Mouse (Mus musculus) kidney, embryonic 14.5 days (tissue): ENCODE measurements around the gene Dalrd3. TPM values are rescaled to one million over a fixed set of nuclear protein-coding genes. Genes with fewer than 3 reads are reported as not detected.

Experiments used
- ATAC-seq: fragments of 200-750 bp; cut with Nextera tagmentation; 2 replicates; pipeline ENCODE4 v1.8.0; 2017; ENCODE audit warnings: moderate number of reproducible peaks, mild to moderate bottlenecking, moderate TSS enrichment, moderate library complexity; ENCODE audit not compliant: low FRiP score, low TSS enrichment
- H3K27ac ChIP-seq: fragments of 300-500 bp; sonication (generic); 2 replicates; pipeline ENCODE4 v1.5.1; 2014; ENCODE audit warnings: low read depth, mild to moderate bottlenecking, low read length, moderate library complexity, mixed read lengths
- H3K27me3 ChIP-seq: fragments of 300-500 bp; sonication (generic); 2 replicates; pipeline ENCODE4 v1.6.1; 2014; ENCODE audit warnings: mild to moderate bottlenecking, low read length; ENCODE audit not compliant: control insufficient read depth, insufficient read depth
- H3K36me3 ChIP-seq: fragments of 300-500 bp; sonication (generic); 2 replicates; pipeline ENCODE4 v1.6.1; 2014; ENCODE audit warnings: low read length, mixed read lengths; ENCODE audit not compliant: control insufficient read depth, insufficient read depth
- H3K4me1 ChIP-seq: fragments of 300-500 bp; sonication (generic); 2 replicates; pipeline ENCODE4 v1.6.1; 2014; ENCODE audit warnings: low read length, mixed read lengths; ENCODE audit not compliant: control insufficient read depth, insufficient read depth
- H3K4me2 ChIP-seq: fragments of 300-500 bp; sonication (generic); replicated peaks from 2 replicates; pipeline ENCODE4 v1.6.1; 2014; ENCODE audit warnings: low read depth, mild to moderate bottlenecking, low read length
- H3K4me3 ChIP-seq: fragments of 300-500 bp; sonication (generic); 2 replicates; pipeline ENCODE4 v1.5.1; 2014; ENCODE audit warnings: mild to moderate bottlenecking, low read length
- H3K9ac ChIP-seq: fragments of 300-500 bp; sonication (generic); 2 replicates; pipeline ENCODE4 v1.6.1; 2014; ENCODE audit warnings: low read depth, mild to moderate bottlenecking, low read length, moderate library complexity
- H3K9me3 ChIP-seq: fragments of 300-500 bp; sonication (generic); 2 replicates; pipeline ENCODE4 v1.6.1; 2016; ENCODE audit warnings: low read length; ENCODE audit not compliant: control insufficient read depth
- WGBS: fragments of 180-500 bp; shearing (Covaris S2); extraction: QIAGEN DNeasy Blood & Tissue Kit; methylation state at CpG from one replicate; pipeline ENCODE4 v1.1.7; 2014; 5-methylcytosine and 5-hydroxymethylcytosine counted together
- polyA plus RNA-seq: library from polyadenylated mRNA; unstranded; fragments of >200 nt; fragmentation: Nextera tagmentation; extraction: Ambion mirVana; gene quantifications from 2 replicates; pipeline ENCODE4 v1.2.1, GENCODE M21; 2014

The Dalrd3 gene
- polyA plus RNA-seq, 1 experiment from 2014 or later = 159 TPM

DNA sequence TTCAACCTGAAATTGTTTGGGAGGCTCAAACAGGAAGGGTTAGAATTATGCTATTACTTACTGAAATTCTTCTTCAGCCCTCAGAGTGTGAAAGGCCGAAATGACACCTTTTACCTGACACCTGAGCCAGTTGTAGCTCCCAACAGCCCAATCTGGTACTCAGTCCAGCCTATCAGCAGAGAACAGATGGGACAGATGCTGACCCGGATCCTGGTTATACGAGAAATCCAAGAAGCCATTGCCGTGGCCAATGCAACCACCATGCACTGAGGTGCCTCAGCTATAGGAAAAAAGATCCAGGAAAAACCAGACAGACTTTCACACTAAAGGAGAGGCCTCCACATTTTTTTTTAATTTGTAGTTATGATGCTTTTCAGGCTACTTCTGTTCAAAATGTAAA lies 10.5 kb upstream of the Dalrd3 start:
- Histone ChIP-seq H3K4me2 (no peak overlapping the region), H3K4me1 (peaks cover 7% of the 10 kb centered on the region; the same call in 1 of the 2 replicates), H3K4me3 (no peak overlapping the region), H3K27ac (no peak overlapping the region), H3K9me3 (no peaks in the 10 kb centered on the region), H3K36me3 (peaks cover 76% of the 10 kb centered on the region), H3K9ac (no peak overlapping the region), H3K27me3 (no peaks in the 10 kb centered on the region)
- WGBS = 87% methylated on average over 4 of the region's 4 CpGs
- ATAC-seq = no peak

DNA sequence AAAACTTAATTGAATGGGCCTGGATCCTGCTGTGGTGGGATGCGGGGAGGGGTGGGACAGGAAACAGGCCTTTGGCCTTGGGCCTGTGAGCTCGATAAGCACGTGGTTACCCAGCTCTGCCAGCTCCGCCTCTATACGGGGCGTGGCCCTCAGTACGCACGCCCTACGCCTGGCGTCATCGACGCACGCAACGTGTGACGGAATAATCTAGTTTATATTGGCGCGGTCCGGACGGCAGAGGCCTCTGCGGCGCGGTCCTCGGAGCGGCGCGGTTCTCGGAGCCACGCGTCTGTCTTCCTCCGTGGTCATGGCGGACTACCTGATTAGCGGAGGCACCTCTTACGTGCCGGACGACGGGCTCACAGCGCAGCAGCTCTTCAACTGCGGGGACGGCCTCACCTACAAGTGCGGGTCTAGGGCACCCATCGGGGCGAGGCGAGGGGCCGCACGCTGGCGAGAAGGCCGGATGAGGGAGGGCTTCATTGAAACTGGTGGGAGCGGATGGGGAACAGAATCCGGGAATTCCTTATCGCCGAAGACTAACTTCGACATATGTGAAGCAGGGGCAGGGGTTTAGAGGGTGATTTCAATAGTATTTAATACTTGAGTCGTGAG lies 9.4 kb upstream of the Dalrd3 start, which contains the start of gene Impdh2:
Gene Impdh2 (plus strand): TSS at position 60 of the 615 bp plus-strand sequence.
- Histone ChIP-seq H3K9ac (peak within 1 kb of the TSS; percentile 76), H3K4me2 (peak within 1 kb of the TSS; percentile 84), H3K27ac (peak within 1 kb of the TSS; percentile 67), H3K4me1 (peaks cover 7% of the 10 kb centered on the region; the same call in 1 of the 2 replicates), H3K4me3 (peak within 1 kb of the TSS; percentile 67), H3K36me3 (peaks cover 76% of the 10 kb centered on the region), H3K9me3 (no peaks in the 10 kb centered on the region), H3K27me3 (no peaks in the 10 kb centered on the region)
- ATAC-seq = peak; percentile 98
- WGBS = under 1% methylated on average over 47 of the region's 53 CpGs

DNA sequence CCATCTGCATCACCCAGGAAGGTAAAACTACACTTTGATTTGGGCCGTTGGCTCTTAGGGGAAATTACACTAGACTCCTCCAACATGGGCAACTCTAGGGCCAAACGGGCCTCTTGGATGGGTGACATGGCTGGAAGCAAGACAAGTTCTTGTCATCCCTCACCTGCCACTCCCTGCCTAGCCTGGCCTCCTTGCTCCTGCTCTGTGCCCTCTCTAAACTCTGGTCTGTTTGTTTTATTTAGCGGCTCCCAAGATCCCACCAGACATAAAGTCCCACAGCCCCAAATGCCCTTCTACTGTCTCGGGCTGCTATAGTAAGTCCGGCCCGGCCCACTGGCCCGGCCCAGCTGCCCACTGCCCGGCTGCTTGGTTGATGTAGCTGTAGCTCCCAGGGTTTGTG lies 6.0 kb upstream of the Dalrd3 start:
- no peak for ATAC-seq
- H3K9me3 ChIP-seq = no peaks in the 10 kb centered on the region
- H3K9ac ChIP-seq = no peak overlapping the region
- H3K4me3 ChIP-seq = no peak overlapping the region
- peaks cover 55% of the 10 kb centered on the region for H3K36me3 ChIP-seq
- H3K4me2 ChIP-seq = no peak overlapping the region
- H3K27ac ChIP-seq = no peak overlapping the region
- H3K4me1 ChIP-seq = peaks cover 21% of the 10 kb centered on the region
- WGBS = 88% methylated on average over 8 of the region's 8 CpGs
- H3K27me3 ChIP-seq = no peaks in the 10 kb centered on the region

DNA sequence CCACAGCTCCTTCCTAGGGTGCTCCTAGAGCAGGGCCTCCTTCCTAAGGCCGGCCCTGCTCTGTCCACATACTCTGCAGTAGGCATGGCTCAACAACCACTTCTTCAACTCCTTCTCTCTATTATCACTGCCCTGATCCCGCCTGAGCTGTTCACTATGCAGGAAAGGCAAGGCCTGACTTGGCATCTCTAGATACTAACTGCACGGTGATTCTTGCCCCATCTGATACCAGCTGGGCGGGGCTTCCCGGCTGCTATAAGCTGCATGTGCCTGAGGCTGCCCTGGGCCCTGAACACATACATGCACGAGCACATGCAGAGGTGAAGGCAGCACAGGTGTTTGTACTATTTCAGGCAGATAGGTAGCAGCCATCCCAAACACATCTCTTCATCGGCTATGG lies 5.6 kb upstream of the Dalrd3 start:
- Histone ChIP-seq H3K4me3 (no peak overlapping the region), H3K36me3 (peaks cover 50% of the 10 kb centered on the region)
- WGBS = 89% methylated on average over 7 of the region's 7 CpGs

DNA sequence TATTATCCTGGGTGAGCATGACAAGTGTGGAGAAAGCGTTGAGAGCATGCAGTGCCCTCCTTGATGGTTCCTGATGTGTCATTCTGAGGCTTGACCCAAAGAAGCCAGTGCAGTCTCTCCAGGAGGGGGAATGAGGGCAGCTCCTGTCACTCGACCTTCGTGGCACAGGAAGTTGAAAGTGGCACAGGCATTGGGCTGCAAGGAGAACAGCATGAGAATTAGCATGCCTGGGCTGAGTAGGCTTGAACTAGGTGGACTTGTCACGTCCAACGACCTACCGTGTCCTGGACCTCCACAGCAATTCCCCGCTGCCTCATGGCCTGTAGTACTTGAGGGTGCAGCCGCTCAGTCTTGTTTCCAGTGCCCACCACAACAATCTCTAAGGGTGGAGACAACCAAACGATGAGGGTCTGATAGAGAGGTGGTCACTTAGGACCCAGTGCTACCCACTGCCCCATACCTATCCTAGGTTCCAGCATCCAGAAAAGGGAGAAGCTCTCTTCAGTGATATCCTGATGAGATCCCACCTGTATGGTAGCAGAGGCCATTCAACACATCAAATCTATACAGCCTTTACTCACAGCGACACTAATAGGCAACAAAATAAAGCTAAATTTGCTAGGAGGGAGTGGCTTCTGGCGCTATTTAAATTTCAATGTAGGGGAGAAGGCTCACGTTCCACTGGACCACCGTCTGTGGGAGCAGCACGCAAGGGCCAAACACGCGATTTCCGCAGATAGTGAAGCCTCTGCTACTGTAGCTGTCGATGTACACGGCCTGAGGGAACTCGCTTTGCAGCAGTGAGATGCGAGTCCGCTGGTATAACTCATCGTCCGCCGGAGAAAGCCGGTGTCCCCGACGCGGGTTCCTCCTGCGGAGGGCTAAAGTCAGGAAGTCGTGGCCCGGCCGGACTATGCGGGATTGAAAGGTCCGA lies 3.5 kb upstream of the Dalrd3 start:
- Histone ChIP-seq H3K4me1 (peaks cover 28% of the 10 kb centered on the region), H3K4me2 (peak overlapping the region; percentile 100), H3K9ac (peak overlapping the region; percentile 78), H3K9me3 (no peaks in the 10 kb centered on the region), H3K27ac (peak overlapping the region; percentile 95), H3K4me3 (peak overlapping the region; percentile 81), H3K36me3 (peaks cover 50% of the 10 kb centered on the region), H3K27me3 (no peaks in the 10 kb centered on the region)
- ATAC-seq = no peak
- WGBS = 12% methylated on average over 35 of the region's 35 CpGs

More for the DNA sequence above, 5.6 kb upstream of the Dalrd3 start:
- Histone ChIP-seq H3K4me2 (no peak overlapping the region), H3K27ac (no peak overlapping the region), H3K4me1 (peaks cover 23% of the 10 kb centered on the region), H3K9ac (no peak overlapping the region), H3K27me3 (no peaks in the 10 kb centered on the region), H3K9me3 (no peaks in the 10 kb centered on the region)
- no peak for ATAC-seq

DNA sequence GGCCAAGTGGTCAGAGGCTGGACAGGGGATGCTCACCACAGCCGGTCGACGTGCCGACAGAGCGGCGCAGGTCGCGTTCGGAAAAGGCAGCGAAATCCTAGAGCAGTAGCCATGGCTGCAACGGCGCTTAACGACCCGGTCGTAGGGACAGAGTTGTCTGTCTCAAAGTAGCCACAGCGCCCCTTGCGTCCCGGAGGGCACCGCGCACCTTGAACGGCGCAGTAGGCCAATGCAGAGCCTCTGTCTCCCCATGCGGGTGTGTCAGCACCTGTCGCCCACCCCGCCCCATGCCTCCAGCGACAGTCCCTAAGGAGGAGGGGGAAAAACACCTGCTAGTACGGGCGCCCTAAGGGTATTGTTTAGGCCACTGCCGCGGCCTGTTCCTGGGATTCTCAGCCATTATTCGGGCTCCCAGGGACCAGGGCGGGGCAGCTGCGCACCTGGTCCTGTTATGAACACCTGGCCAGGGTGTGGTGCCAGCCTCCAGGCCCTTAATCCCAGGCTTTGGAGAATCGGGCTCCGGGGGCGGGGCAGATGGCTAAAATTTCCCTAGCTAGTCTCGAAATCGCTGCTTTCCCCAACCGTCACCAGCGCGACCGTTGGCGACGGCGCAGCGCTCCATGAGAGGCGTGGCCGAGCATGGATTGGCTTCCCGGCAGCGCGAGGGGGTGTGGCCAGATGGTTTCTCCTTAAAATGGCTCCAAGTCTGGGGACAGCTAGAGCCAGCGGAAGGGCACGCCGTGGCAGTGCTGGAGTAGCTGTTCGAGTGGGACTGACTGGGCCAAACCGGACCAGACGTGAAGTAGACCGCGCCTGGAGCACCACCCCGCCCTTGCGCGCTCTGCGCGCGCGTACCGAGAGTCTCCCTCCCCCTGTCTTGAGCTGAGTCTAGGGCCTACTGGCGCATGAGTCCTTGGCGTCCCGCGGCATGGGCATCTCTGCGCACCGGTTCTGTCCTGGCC lies 2.6 kb upstream of the Dalrd3 start, which contains the start of gene Ndufaf3:
Gene Ndufaf3 (minus strand): TSS at position 620 of the 962 bp plus-strand sequence.
- WGBS = under 1% methylated on average over 73 of the region's 73 CpGs

DNA sequence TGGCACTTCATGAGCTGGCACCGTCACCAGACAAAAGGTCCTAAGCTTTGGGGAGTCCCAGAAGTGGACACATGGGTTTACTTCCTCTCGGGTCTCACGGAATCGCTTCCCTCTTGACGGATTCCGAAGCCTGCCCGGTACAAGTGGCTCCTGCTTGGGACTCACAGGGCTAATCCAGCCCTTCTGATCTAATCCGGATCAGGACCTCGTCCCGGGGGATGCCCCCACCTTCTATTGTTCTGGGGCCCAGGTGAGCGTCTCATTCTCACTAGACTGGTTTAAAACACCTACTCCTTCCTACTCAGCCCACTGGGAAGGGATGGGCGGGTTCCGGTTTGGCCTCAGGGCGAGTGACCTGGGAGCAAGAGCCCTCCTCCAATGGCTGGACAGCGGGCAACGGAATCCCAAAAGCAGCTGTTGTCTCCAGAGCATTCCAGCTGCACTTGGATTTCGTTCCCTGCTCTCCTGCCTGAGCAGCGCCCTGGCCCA lies 1.7 kb upstream of the Dalrd3 start:
- no peak for ATAC-seq
- no peaks in the 10 kb centered on the region for H3K9me3 ChIP-seq
- peaks cover 53% of the 10 kb centered on the region for H3K36me3 ChIP-seq
- 5% methylated on average over 18 of the region's 18 CpGs for WGBS
- H3K27me3 ChIP-seq = no peaks in the 10 kb centered on the region
- peaks cover 21% of the 10 kb centered on the region for H3K4me1 ChIP-seq
- peak overlapping the region; percentile 78 for H3K9ac ChIP-seq
- H3K4me2 ChIP-seq = peak overlapping the region; percentile 100
- H3K27ac ChIP-seq = peak overlapping the region; percentile 95
- peak overlapping the region; percentile 81 for H3K4me3 ChIP-seq

More for the DNA sequence above, 2.6 kb upstream of the Dalrd3 start, which contains the start of gene Ndufaf3:
- H3K9ac ChIP-seq = peak within 1 kb of the TSS; percentile 78
- H3K27me3 ChIP-seq = no peaks in the 10 kb centered on the region
- ATAC-seq = peak; percentile 83
- peaks cover 21% of the 10 kb centered on the region for H3K4me1 ChIP-seq
- peak within 1 kb of the TSS; percentile 100 for H3K4me2 ChIP-seq
- peak within 1 kb of the TSS; percentile 95 for H3K27ac ChIP-seq
- peak within 1 kb of the TSS; percentile 81 for H3K4me3 ChIP-seq
- no peaks in the 10 kb centered on the region for H3K9me3 ChIP-seq
- H3K36me3 ChIP-seq = peaks cover 50% of the 10 kb centered on the region

DNA sequence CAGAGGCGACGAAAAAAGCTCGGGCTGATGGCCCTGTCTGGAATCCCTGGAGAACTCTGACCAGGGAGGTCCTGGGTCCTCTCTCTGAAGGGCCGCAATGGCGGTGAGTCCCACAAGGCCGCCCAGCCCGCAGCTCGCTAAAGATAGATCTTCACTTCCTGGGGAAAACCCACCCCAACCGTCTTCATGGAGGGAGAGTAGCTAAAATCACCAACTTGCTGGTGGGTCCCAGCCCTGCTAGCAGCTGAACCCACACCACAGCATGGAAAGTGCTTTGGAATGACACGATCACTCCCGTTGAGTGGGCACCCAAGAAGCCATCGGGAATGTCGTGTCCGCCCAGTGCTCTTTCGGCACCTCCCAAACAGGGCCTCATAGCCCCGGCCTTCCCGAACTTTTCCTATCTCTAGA lies 1.2 kb upstream of the Dalrd3 start:
- Histone ChIP-seq H3K9ac (peak overlapping the region; percentile 78; the same call in 1 of the 2 replicates), H3K4me2 (peak overlapping the region; percentile 100), H3K4me3 (peak overlapping the region; percentile 81), H3K9me3 (no peaks in the 10 kb centered on the region), H3K4me1 (peaks cover 21% of the 10 kb centered on the region), H3K36me3 (peaks cover 54% of the 10 kb centered on the region), H3K27me3 (no peaks in the 10 kb centered on the region), H3K27ac (0 out of 2 replicates have a peak overlapping the region, but pooled peaks have one; percentile 95)
- ATAC-seq = no peak
- 78% methylated on average over 17 of the region's 17 CpGs for WGBS
